17 mouse cellular contexts compared by ENCODE assay signal in genomic region chr13:41747691-41748090, GRCm38 (mm10).
DNase-seq lines count a peak whose midpoint lies in the region; ATAC-seq and TF ChIP-seq lines count a peak whose summit lies in the region.
"Had no signal": no experiment of that assay in that cellular context is flagged by ENCODE, and none has a peak within 500 bp of the region (broad histone marks: within the 10 kb centered on the region; RNA-seq: fewer than 3 reads in every experiment).

No protein-coding gene starts in this region.

- H3K27ac ChIP-seq in hindbrain, postnatal 0 days, result no peak overlapping the region
- no peak overlapping the region for H3K27ac ChIP-seq in hindbrain, embryonic 14.5 days
- H3K27ac ChIP-seq in midbrain, postnatal 0 days (ENCODE audit: low read depth, low read length), result no peak overlapping the region
- H3K27ac ChIP-seq in midbrain, embryonic 13.5 days, result no peak overlapping the region
- H3K27ac ChIP-seq in olfactory bulb, adult 2 months (ENCODE audit: insufficient read depth, low read depth, low read length), result 0 out of 2 replicates have a peak overlapping the region, but pooled peaks have one; percentile 16
- H3K27ac ChIP-seq: kidney, postnatal 0 days; limb, embryonic 13.5 days; liver, embryonic 13.5 days; neural tube, embryonic 12.5 days; stomach, postnatal 0 days had no signal

- H3K9me3 ChIP-seq in hindbrain, postnatal 0 days (ENCODE audit: low read length), result no peaks in the 10 kb centered on the region
- H3K9me3 ChIP-seq in hindbrain, embryonic 14.5 days (ENCODE audit: control insufficient read depth, low read length), result no peaks in the 10 kb centered on the region
- H3K9me3 ChIP-seq in midbrain, postnatal 0 days (ENCODE audit: low read length), result no peaks in the 10 kb centered on the region
- no peaks in the 10 kb centered on the region for H3K9me3 ChIP-seq in midbrain, embryonic 13.5 days
- H3K9me3 ChIP-seq: heart, embryonic 15.5 days; limb, embryonic 13.5 days; liver, embryonic 13.5 days; neural tube, embryonic 12.5 days had no signal

- H3K36me3 ChIP-seq in hindbrain, postnatal 0 days (ENCODE audit: insufficient read depth, low read length), result no peaks in the 10 kb centered on the region
- no peaks in the 10 kb centered on the region for H3K36me3 ChIP-seq in hindbrain, embryonic 14.5 days (replicated peaks; ENCODE audit: control insufficient read depth, insufficient read depth)
- no peaks in the 10 kb centered on the region for H3K36me3 ChIP-seq in midbrain, postnatal 0 days (ENCODE audit: insufficient read depth, low read length)
- no peaks in the 10 kb centered on the region for H3K36me3 ChIP-seq in midbrain, embryonic 13.5 days
- H3K36me3 ChIP-seq: heart, embryonic 15.5 days; limb, embryonic 13.5 days; liver, embryonic 13.5 days; neural tube, embryonic 12.5 days had no signal

- TF ChIP-seq CTCF in hindbrain, postnatal 0 days (IDR thresholded peaks at IDR 0.05; ENCODE audit: low read depth), result no peak
- no peak for TF ChIP-seq CTCF in midbrain, postnatal 0 days (IDR thresholded peaks at IDR 0.05)
- no peak for TF ChIP-seq CTCF in brain, embryonic 14.5 days (IDR thresholded peaks at IDR 0.05; ENCODE audit: borderline replicate concordance, extremely low read depth, insufficient read depth, insufficient read length)
- TF ChIP-seq CTCF in olfactory bulb, adult 2 months (IDR thresholded peaks at IDR 0.05; ENCODE audit: insufficient read depth, low read depth, low read length), result no peak

- H3K9ac ChIP-seq in hindbrain, postnatal 0 days (replicated peaks; ENCODE audit: low read length), result no peak overlapping the region
- no peak overlapping the region for H3K9ac ChIP-seq in hindbrain, embryonic 14.5 days
- no peak overlapping the region for H3K9ac ChIP-seq in midbrain, postnatal 0 days (replicated peaks; ENCODE audit: low read length, poor library complexity, severe bottlenecking)
- no peak overlapping the region for H3K9ac ChIP-seq in midbrain, embryonic 13.5 days (replicated peaks)
- H3K9ac ChIP-seq: heart, embryonic 15.5 days; limb, embryonic 13.5 days; liver, embryonic 13.5 days; lung, embryonic 14.5 days; neural tube, embryonic 12.5 days had no signal

- H3K4me1 ChIP-seq in hindbrain, postnatal 0 days (ENCODE audit: insufficient read depth, low read length), result no peaks in the 10 kb centered on the region
- H3K4me1 ChIP-seq in hindbrain, embryonic 14.5 days (replicated peaks; ENCODE audit: control insufficient read depth, insufficient read depth, low read length), result no peaks in the 10 kb centered on the region
- H3K4me1 ChIP-seq in midbrain, postnatal 0 days (ENCODE audit: insufficient read depth, low read length), result 0 out of 2 replicates have a peak, but pooled peaks cover 4% of the 10 kb centered on the region
- peaks cover 10% of the 10 kb centered on the region for H3K4me1 ChIP-seq in midbrain, embryonic 13.5 days (replicated peaks)
- peaks cover 13% of the 10 kb centered on the region for H3K4me1 ChIP-seq in olfactory bulb, adult 2 months (ENCODE audit: control insufficient read depth, insufficient read depth, low read length)
- H3K4me1 ChIP-seq: limb, embryonic 13.5 days; liver, embryonic 13.5 days; neural tube, embryonic 12.5 days had no signal

- H3K4me2 ChIP-seq in hindbrain, postnatal 0 days (ENCODE audit: low read depth, low read length), result no peak overlapping the region
- H3K4me2 ChIP-seq in hindbrain, embryonic 14.5 days (replicated peaks), result no peak overlapping the region
- H3K4me2 ChIP-seq in midbrain, postnatal 0 days (ENCODE audit: low read depth, low read length, poor library complexity, severe bottlenecking), result no peak overlapping the region
- no peak overlapping the region for H3K4me2 ChIP-seq in midbrain, embryonic 13.5 days (replicated peaks)
- H3K4me2 ChIP-seq: heart, embryonic 15.5 days; limb, embryonic 13.5 days; liver, embryonic 13.5 days; lung, embryonic 14.5 days; neural tube, embryonic 12.5 days had no signal

- no peak for TF ChIP-seq POLR2A in brain, embryonic 14.5 days (IDR thresholded peaks at IDR 0.05; ENCODE audit: borderline replicate concordance, extremely low read depth, insufficient read depth, insufficient read length, poor library complexity, severe bottlenecking)
- TF ChIP-seq POLR2A in olfactory bulb, adult 2 months (IDR thresholded peaks at IDR 0.05; ENCODE audit: insufficient read depth, low read depth, low read length), result no peak

- no peak for ATAC-seq in hindbrain, postnatal 0 days
- no peak for ATAC-seq in hindbrain, embryonic 14.5 days (ENCODE audit: low FRiP score)
- no peak for ATAC-seq in midbrain, postnatal 0 days (ENCODE audit: low FRiP score)
- no peak for ATAC-seq in midbrain, embryonic 13.5 days
- ATAC-seq: intestine, postnatal 0 days had no signal

- H3K4me3 ChIP-seq in hindbrain, postnatal 0 days (ENCODE audit: low read length), result no peak overlapping the region
- H3K4me3 ChIP-seq in hindbrain, embryonic 14.5 days (replicated peaks; ENCODE audit: low read length), result no peak overlapping the region
- no peak overlapping the region for H3K4me3 ChIP-seq in midbrain, postnatal 0 days (ENCODE audit: low read depth, low read length)
- H3K4me3 ChIP-seq in midbrain, embryonic 13.5 days (replicated peaks), result no peak overlapping the region
- H3K4me3 ChIP-seq in olfactory bulb, adult 2 months (ENCODE audit: insufficient read depth, low read depth, low read length), result no peak overlapping the region
- H3K4me3 ChIP-seq: heart, embryonic 15.5 days; limb, embryonic 13.5 days; liver, embryonic 13.5 days; neural tube, embryonic 12.5 days had no signal

- WGBS in hindbrain, postnatal 0 days, result 52% methylated on average over 4 of the region's 4 CpGs
- 68% methylated on average over 4 of the region's 4 CpGs for WGBS in hindbrain, embryonic 14.5 days
- WGBS in midbrain, postnatal 0 days, result 50% methylated on average over 4 of the region's 4 CpGs
- 61% methylated on average over 4 of the region's 4 CpGs for WGBS in midbrain, embryonic 13.5 days
- 29% methylated on average over 4 of the region's 4 CpGs for WGBS in olfactory bulb, adult 2 months

- DNase-seq in hindbrain, postnatal 0 days (ENCODE audit: low spot score), result peak; percentile 31
- no peak for DNase-seq in hindbrain, embryonic 14.5 days (ENCODE audit: low spot score)
- DNase-seq in midbrain, postnatal 0 days (ENCODE audit: low spot score), result peak; percentile 40
- DNase-seq in brain, embryonic 14.5 days (ENCODE audit: low read depth), result peak; percentile 88
- DNase-seq in yolk sac, embryonic 10.5 days (ENCODE audit: low spot score), result no peak
- DNase-seq: adrenal gland, postnatal 25 days; liver, embryonic 13.5 days; right cerebral cortex, postnatal 14 days had no signal

- no peaks in the 10 kb centered on the region for H3K27me3 ChIP-seq in hindbrain, postnatal 0 days (ENCODE audit: insufficient read depth, low read length)
- H3K27me3 ChIP-seq in hindbrain, embryonic 14.5 days (ENCODE audit: control insufficient read depth, insufficient read depth, low read length), result no peaks in the 10 kb centered on the region
- H3K27me3 ChIP-seq in midbrain, postnatal 0 days (ENCODE audit: insufficient read depth, low read length), result no peaks in the 10 kb centered on the region
- H3K27me3 ChIP-seq in midbrain, embryonic 13.5 days, result no peaks in the 10 kb centered on the region
- H3K27me3 ChIP-seq: heart, embryonic 15.5 days; limb, embryonic 13.5 days; liver, embryonic 13.5 days; neural tube, embryonic 12.5 days had no signal

Comparison
In these comparisons a context has a peak if more than half of its experiments do, and no peak if none do; other contexts are left out.
1. DNase-seq: peak in hindbrain, postnatal 0 days (single experiment), midbrain, postnatal 0 days (single experiment) and brain, embryonic 14.5 days (single experiment); none in hindbrain, embryonic 14.5 days (single experiment) and yolk sac, embryonic 10.5 days (single experiment).